Mouse (Mus musculus) olfactory bulb, adult 2 months (tissue): ENCODE results near the gene Tgfb1. TPM values are rescaled to one million over a fixed set of nuclear protein-coding genes. Genes with fewer than 3 reads are reported as not detected.

Experiments
- H3K27ac ChIP-seq: fragments of 200-500 bp; 2 replicates; pipeline ENCODE4 v1.5.1; 2012; ENCODE audit warnings: low read depth, low read length; ENCODE audit not compliant: insufficient read depth
- H3K4me1 ChIP-seq: fragments of 200-500 bp; 2 replicates; pipeline ENCODE4 v1.6.1; 2012; ENCODE audit warnings: low read length; ENCODE audit not compliant: control insufficient read depth, insufficient read depth
- H3K4me3 ChIP-seq: fragments of 200-500 bp; 2 replicates; pipeline ENCODE4 v1.5.1; 2012; ENCODE audit warnings: mild to moderate bottlenecking, low read depth, low read length, moderate library complexity; ENCODE audit not compliant: insufficient read depth
- CTCF ChIP-seq: fragments of 200-500 bp; IDR thresholded peaks from 2 replicates; pipeline ENCODE4 v1.5.1; 2012; ENCODE audit warnings: low read depth, mild to moderate bottlenecking, low read length, moderate library complexity; ENCODE audit not compliant: insufficient read depth
- POLR2A ChIP-seq: fragments of 200-500 bp; IDR thresholded peaks from 2 replicates; pipeline ENCODE4 v1.6.1; 2012; ENCODE audit warnings: mild to moderate bottlenecking, low read depth, low read length, moderate library complexity; ENCODE audit not compliant: insufficient read depth
- WGBS: fragments of 180-500 bp; shearing (Covaris S2); methylation state at CpG from one replicate; pipeline ENCODE4 v1.1.7; 2018; 5-methylcytosine and 5-hydroxymethylcytosine counted together
- polyA plus RNA-seq: library from polyadenylated mRNA; stranded (reverse); fragments of >200 nt; gene quantifications from 2 replicates; pipeline ENCODE4 v1.2.4, GENCODE M21; 2012; ENCODE audit warnings: low replicate concordance; ENCODE audit not compliant: missing spikeins, insufficient read depth, insufficient read length

Gene Tgfb1
- polyA plus RNA-seq, 1 experiment = not detected

DNA sequence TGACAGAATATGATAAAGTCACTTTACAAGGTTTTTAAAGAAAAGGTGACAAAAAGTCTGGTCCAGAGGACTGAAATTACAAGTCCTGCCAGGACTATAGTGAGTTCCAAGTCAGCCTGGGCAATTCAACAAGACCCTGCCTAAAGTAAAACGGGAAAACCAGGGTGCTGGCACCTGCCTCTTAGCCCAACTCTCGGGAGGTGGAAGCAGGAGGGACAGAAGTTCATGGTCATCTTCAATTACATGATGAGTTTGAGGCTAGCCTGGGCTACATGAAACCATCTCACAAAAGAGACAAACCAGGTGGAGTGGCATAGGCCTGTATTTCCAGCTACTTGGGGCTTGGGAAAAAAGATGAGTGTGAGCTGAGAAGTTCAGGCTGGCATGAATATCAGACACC is 15.1 kb upstream of the Tgfb1 start:
- Histone ChIP-seq H3K4me1 (peaks cover 12% of the 10 kb centered on the region; the same call in 1 of the 2 replicates), H3K27ac (no peak overlapping the region), H3K4me3 (no peak overlapping the region)
- TF ChIP-seq POLR2A (no peak), CTCF (no peak)
- 74% methylated on average over 2 of the region's 2 CpGs for WGBS

DNA sequence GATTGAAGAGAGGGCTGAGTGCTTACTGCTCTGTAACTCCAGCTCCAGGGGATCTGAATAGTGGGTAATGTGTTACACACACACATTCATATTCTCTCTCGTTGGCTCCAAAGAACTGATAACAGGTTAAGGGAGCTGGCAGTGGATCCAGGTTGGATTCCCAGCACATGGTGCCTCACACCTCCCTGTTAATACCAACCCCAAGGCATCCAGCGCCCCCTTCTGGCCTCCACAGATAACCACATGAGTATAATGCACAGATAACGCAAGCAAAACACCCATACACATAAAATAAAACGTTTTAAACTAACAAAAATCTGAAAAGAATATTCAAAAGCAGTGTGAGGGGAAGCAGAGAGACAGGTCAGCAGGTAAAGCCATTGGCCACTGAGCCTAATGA is 14.4 kb upstream of the Tgfb1 start:
- peaks cover 13% of the 10 kb centered on the region; the same call in 1 of the 2 replicates for H3K4me1 ChIP-seq
- TF ChIP-seq POLR2A = no peak
- no peak overlapping the region for H3K4me3 ChIP-seq
- 56% methylated on average over 4 of the region's 4 CpGs for WGBS
- no peak overlapping the region for H3K27ac ChIP-seq

DNA sequence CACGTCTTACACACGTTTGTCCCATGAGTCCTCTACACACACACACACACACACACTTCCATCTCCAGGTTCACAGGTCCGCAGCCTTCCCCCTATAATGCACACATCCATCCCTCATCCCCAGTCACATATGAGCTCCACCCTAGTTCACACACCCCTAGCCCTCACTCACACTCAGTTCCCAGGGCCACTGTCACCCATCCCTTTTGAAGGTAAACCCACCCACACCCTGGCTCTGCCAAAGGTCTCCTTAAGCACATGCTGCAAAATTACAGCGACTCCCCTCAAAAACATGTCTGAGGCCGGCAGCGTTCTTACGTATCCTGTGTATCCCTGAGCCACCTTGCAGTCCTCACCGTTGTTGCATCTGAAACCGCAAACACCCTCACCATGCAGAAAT is 12.5 kb upstream of the Tgfb1 start:
- Histone ChIP-seq H3K4me1 (peaks cover 13% of the 10 kb centered on the region; the same call in 1 of the 2 replicates), H3K4me3 (peak overlapping the region; percentile 68), H3K27ac (peak overlapping the region; percentile 57; the same call in 1 of the 2 replicates)
- 21% methylated on average over 9 of the region's 9 CpGs for WGBS
- TF ChIP-seq POLR2A (no peak), CTCF (no peak)

DNA sequence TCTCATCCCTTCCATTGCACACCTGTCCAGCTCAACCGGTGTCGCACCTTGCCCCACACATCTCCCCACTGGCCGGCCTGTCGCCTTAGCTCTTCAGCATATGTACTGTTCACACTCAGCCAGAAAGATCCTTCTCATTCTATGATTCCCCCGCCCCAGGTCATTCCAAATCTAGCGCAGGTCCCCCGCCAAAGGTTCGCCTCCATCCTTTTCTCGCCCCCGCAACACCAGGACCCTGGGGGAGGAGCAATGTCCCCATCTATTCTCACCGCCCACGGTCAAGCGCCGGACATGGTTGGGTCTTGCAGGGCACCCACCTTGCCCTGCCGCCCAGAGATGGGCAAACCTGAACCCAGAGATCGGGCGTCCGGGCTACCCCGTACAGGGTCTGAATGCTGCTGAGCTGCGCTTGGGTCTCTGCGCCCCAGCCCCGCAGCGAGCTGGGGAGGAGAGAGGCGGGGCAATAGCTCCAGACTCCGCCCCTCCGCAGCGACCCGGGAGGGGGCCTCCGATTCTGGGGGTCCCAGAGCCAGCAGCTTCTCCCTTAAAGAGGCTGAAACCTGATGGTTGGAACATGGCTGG is 12.0 kb upstream of the Tgfb1 start, which contains the start of gene Tmem91:
Tmem91 (minus strand) TSS at position 448 of the 582 bp plus-strand sequence.
- WGBS = 2% methylated on average over 29 of the region's 29 CpGs
- Histone ChIP-seq H3K4me1 (peaks cover 13% of the 10 kb centered on the region; the same call in 1 of the 2 replicates), H3K4me3 (peak within 1 kb of the TSS; percentile 68), H3K27ac (peak within 1 kb of the TSS; percentile 57)
- TF ChIP-seq CTCF (no peak), POLR2A (peak; percentile 44; the same call in 1 of the 2 replicates)

DNA sequence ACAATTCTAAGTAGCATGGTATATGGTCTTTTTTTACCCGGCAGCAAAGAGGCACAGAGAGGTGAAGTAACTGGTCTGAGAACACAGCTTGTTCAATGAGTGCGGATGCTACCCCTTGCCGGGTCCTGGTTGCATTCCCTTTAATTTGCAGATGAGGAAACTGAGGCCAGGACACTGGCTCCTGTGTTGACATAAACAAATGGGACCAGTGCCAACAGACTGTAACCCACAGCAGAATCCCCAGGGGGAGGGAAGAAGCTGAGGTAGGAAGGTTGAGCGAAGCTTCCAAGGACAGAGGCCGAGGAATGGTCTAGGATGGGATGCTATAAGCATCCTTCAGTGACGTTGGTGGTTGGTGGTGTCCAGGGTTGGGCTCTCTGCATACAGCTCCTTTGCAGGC is 11.4 kb upstream of the Tgfb1 start:
- 49% methylated on average over 6 of the region's 6 CpGs for WGBS
- TF ChIP-seq POLR2A (no peak), CTCF (no peak)
- Histone ChIP-seq H3K27ac (no peak overlapping the region), H3K4me3 (no peak overlapping the region), H3K4me1 (peaks cover 13% of the 10 kb centered on the region; the same call in 1 of the 2 replicates)

DNA sequence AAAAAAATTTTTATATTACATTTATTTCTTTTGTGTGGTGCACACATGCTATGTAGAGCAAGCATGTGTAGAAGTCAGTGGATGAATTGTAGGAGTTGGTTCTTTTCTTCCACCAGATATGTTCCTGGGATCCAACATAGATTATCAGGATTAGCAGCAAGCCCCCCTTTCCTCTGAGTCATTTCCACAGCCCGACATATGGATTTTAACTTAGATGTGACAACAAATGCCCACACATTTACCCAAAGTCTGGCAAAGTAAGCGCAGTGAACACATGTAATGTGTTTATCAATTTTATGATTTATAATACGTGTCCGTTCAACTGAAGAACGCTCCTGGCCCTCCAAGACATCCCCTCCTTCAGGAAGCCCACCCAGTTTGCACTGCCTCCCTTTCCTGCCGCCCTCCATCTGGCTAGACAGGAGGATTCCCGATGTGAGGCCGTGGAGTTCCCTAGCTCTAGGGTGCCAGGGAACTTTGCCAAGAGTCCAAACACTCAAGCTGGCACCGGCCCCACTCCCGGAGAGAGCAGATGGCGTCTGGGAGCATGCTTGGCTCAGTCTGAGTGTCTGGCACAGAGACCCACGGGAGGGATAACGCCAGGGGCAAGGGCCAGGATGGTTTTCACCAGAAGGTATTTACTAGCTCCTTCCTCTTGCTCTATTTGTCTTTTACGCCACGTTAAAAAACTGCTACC is 10.6 kb upstream of the Tgfb1 start:
- TF ChIP-seq CTCF (no peak), POLR2A (0 out of 2 replicates have a peak, but pooled peaks have one; percentile 27)
- H3K4me3 ChIP-seq = no peak overlapping the region
- peaks cover 15% of the 10 kb centered on the region; the same call in 1 of the 2 replicates for H3K4me1 ChIP-seq
- H3K27ac ChIP-seq = no peak overlapping the region
- 20% methylated on average over 15 of the region's 15 CpGs for WGBS

DNA sequence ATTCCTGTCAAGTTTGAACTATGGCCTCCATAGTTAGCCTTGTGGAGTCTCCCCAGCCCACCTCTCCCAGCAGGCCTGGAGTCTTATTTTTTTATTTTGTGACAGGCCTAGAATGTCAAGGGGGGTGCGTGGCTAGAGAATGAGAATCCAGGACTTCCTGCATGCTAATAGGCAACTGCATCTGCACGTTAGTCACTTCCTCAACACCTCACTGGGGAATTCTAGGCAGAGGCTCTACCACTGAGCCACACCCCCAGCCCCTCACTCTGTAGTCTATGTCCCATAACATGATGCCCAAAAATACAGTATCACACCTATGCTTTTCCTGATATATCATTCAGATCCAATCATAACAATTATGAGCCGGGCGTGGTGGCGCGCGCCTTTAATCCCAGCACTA is 9.8 kb upstream of the Tgfb1 start:
- TF ChIP-seq POLR2A (no peak), CTCF (no peak)
- WGBS = 90% methylated on average over 7 of the region's 7 CpGs
- Histone ChIP-seq H3K4me1 (peaks cover 20% of the 10 kb centered on the region), H3K27ac (no peak overlapping the region), H3K4me3 (no peak overlapping the region)

DNA sequence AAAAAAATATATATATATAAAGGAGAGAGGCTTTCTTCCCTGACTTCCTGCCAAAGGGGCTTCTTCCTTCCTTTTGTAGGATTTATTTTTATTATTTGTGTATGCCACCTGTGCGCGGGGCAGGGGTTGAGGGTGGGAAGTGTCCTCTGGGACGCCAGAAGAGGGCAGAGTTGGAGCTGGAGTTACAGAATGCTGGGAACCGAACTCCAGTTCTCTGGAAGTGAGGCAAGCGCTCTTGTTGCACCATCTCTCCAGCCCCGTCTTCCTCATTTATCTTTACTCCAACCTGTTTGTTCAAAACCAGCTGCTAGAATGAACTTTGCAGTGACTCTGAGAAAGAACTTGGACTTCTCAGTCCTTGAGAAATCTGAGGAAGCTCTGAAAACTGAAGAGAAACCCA is 6.8 kb upstream of the Tgfb1 start:
- H3K4me3 ChIP-seq = no peak overlapping the region
- H3K27ac ChIP-seq = peak overlapping the region; percentile 100; the same call in 1 of the 2 replicates

DNA sequence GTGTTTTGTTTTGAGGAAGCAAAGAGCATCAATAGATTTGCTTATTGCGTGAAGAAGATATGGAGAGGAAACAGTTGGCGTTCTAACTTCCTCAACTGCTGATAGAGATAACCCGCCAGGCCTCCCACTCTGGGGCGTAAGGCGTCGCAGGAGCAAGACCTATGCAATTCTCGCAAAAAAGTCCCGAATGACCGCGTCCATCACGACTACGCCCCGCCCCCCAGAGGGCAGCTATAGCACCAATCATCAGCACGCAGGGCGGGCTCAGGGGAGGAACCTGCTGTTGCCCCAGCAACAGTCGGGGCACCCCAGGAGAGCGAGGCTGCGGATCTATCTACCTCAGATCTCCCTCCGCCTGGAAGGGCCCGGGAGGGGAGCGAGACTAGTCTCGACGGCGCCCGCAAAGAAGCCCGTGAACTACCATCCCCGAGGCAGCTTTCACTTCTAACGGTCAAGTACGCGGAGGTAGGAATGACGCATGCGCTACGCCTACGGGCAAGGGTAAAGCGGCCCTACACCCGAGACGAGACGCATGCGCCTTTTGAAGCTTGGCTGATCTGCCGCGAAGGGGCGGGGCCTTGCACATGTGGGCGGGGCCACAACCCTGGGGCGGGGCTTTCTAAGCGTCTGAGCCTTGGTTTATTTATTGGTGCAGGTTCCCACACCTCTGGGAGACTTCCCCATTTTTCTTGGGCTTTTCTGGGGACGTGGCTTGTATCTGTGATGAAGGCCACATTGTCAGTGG is 6.1 kb upstream of the Tgfb1 start, which contains the start of gene B9d2:
B9d2 (plus strand) TSS at position 267 of the 745 bp plus-strand sequence.
- Histone ChIP-seq H3K4me3 (peak within 1 kb of the TSS; percentile 90), H3K27ac (peak within 1 kb of the TSS; percentile 100), H3K4me1 (peaks cover 30% of the 10 kb centered on the region)
- peak; percentile 89 for TF ChIP-seq POLR2A
- TF ChIP-seq CTCF = no peak
- under 1% methylated on average over 46 of the region's 46 CpGs for WGBS

More for the DNA sequence above, 6.8 kb upstream of the Tgfb1 start:
- TF ChIP-seq POLR2A = no peak
- TF ChIP-seq CTCF = no peak
- WGBS = 11% methylated on average over 6 of the region's 6 CpGs
- H3K4me1 ChIP-seq = peaks cover 30% of the 10 kb centered on the region
